Comparison of ENCODE assay signal across 8 mouse cellular contexts in the genomic region with DNA sequence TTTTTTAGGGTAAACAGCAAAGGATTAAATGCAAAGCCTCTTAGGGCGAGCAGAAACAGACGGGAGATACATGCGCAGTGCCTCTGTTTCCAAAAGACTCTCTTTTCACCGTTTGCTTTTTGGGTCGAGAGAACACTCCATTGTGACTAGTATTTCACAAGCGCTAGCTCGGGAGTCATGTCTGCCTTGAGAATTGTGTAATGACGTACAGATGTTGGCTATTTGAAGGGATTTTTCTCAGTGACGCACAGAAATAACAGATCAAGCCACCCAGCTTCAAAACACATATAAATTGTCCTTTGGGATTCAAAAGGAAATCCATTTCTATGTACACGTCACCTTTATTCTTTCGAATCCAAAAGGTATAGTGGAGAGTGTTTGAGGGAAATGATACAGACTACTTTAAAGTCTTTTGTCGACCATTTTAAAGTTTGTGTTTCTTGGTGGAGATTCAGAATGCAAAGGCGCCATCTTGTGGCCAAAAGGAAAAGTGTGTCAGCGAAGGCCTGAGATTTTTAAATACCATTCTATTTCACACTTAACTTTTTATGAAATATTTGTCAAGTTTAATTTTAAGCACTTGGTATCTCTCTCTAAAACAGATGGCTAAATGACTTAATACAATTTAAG.
DNase-seq lines count a peak whose midpoint lies in the region; ATAC-seq and TF ChIP-seq lines count a peak whose summit lies in the region.

No protein-coding gene starts in this region.

- no peaks in the 10 kb centered on the region for H3K4me1 ChIP-seq in heart, adult 2 months (ENCODE audit: control insufficient read depth, insufficient read depth, low read length)
- no peaks in the 10 kb centered on the region for H3K4me1 ChIP-seq in heart, embryonic 10.5 days
- H3K4me1 ChIP-seq in forebrain, embryonic 16.5 days (replicated peaks; ENCODE audit: control insufficient read depth, insufficient read depth, low read length): peaks cover 10% of the 10 kb centered on the region; the same call in 1 of the 2 replicates

- peak; percentile 85 for TF ChIP-seq CTCF in heart, adult 2 months (IDR thresholded peaks at IDR 0.05)

- no peaks in the 10 kb centered on the region for H3K79me2 ChIP-seq in heart, adult 2 months (replicated peaks; ENCODE audit: control insufficient read depth, insufficient read depth, low read length)

- H3K9ac ChIP-seq in heart, adult 2 months (ENCODE audit: low read depth, low read length): no peak overlapping the region
- no peak overlapping the region for H3K9ac ChIP-seq in forebrain, embryonic 16.5 days (replicated peaks; ENCODE audit: low read depth, low read length)

- ATAC-seq in forebrain, embryonic 16.5 days: no peak
- peak; percentile 89 for ATAC-seq in megakaryocyte progenitor cell, adult 5-6 weeks (replicated peaks; ENCODE audit: poor library complexity)

- peak overlapping the region; percentile 23 for H3K4me2 ChIP-seq in forebrain, embryonic 16.5 days (ENCODE audit: low read length)

- TF ChIP-seq POLR2A in heart, adult 2 months (IDR thresholded peaks at IDR 0.05; ENCODE audit: insufficient read depth, low read depth, low read length): no peak

- TF ChIP-seq EP300 in heart, adult 2 months (IDR thresholded peaks at IDR 0.05; ENCODE audit: insufficient read depth, low read depth, low read length): no peak

- no peak overlapping the region for H3K27ac ChIP-seq in heart, adult 2 months
- H3K27ac ChIP-seq in heart, embryonic 10.5 days: no peak overlapping the region
- no peak overlapping the region for H3K27ac ChIP-seq in forebrain, embryonic 16.5 days (ENCODE audit: low read length)

- no peaks in the 10 kb centered on the region for H3K36me3 ChIP-seq in heart, adult 2 months (ENCODE audit: control insufficient read depth, insufficient read depth, low read length)
- H3K36me3 ChIP-seq in heart, embryonic 10.5 days: no peaks in the 10 kb centered on the region
- H3K36me3 ChIP-seq in forebrain, embryonic 16.5 days (ENCODE audit: control insufficient read depth, insufficient read depth): no peaks in the 10 kb centered on the region

- no peaks in the 10 kb centered on the region for H3K9me3 ChIP-seq in heart, embryonic 10.5 days
- H3K9me3 ChIP-seq in forebrain, embryonic 16.5 days (ENCODE audit: control insufficient read depth, low read length): peaks cover 3% of the 10 kb centered on the region; the same call in 1 of the 2 replicates

- no peak for DNase-seq in heart, adult 2 months
- no peak for DNase-seq in heart, embryonic 10.5 days (ENCODE audit: low spot score)
- peak; percentile 28 to 29 for DNase-seq in B cell, adult 2 months
- DNase-seq in adrenal gland, postnatal 14 days: peak; percentile 31
- DNase-seq in kidney, postnatal 4 days: peak; percentile 61 to 62
- DNase-seq in thymus, postnatal 0 days (ENCODE audit: low spot score): peak; percentile 50

- no peak overlapping the region for H3K4me3 ChIP-seq in heart, adult 2 months
- no peak overlapping the region for H3K4me3 ChIP-seq in heart, embryonic 10.5 days
- H3K4me3 ChIP-seq in forebrain, embryonic 16.5 days (replicated peaks; ENCODE audit: low read length): no peak overlapping the region

- 44% methylated on average over 14 of the region's 14 CpGs for WGBS in heart, adult 2 months
- 56% methylated on average over 14 of the region's 14 CpGs for WGBS in heart, embryonic 10.5 days
- 35% methylated on average over 14 of the region's 14 CpGs for WGBS in forebrain, embryonic 16.5 days

- intact Hi-C loops in heart, adult 2 months (cut with DNase I): no loop called here

- no peaks in the 10 kb centered on the region for H3K27me3 ChIP-seq in heart, adult 2 months (ENCODE audit: control insufficient read depth, insufficient read depth, low read length)
- H3K27me3 ChIP-seq in heart, embryonic 10.5 days (ENCODE audit: insufficient read depth, poor library complexity, severe bottlenecking): no peaks in the 10 kb centered on the region
- no peaks in the 10 kb centered on the region for H3K27me3 ChIP-seq in forebrain, embryonic 16.5 days (replicated peaks; ENCODE audit: control insufficient read depth, insufficient read depth, low read length)

Comparison
In these comparisons a context has a peak if more than half of its experiments do, and no peak if none do; other contexts are left out.
1. DNase-seq: peak in B cell, adult 2 months (2 of 2), adrenal gland, postnatal 14 days (single experiment), kidney, postnatal 4 days (2 of 2) and thymus, postnatal 0 days (single experiment); none in heart, adult 2 months (0 of 2) and heart, embryonic 10.5 days (single experiment).